Mouse (Mus musculus) thymus, adult 2 months (tissue): ENCODE data around the gene Elof1.

ENCODE experiments used
- CTCF ChIP-seq: fragments of 200-500 bp; IDR thresholded peaks from 2 replicates; pipeline ENCODE4 v1.5.1; 2012; ENCODE audit warnings: mild to moderate bottlenecking, control low read depth, low read length, moderate library complexity, borderline replicate concordance; ENCODE audit not compliant: control insufficient read depth, poor library complexity, insufficient read depth; ENCODE audit errors: extremely low read depth
- POLR2A ChIP-seq: fragments of 200-500 bp; IDR thresholded peaks from 2 replicates; pipeline ENCODE4 v1.6.1; 2012; ENCODE audit warnings: mild to moderate bottlenecking, low read length, control low read depth, moderate library complexity; ENCODE audit not compliant: control insufficient read depth, poor library complexity, insufficient read depth; ENCODE audit errors: extremely low read depth

DNA sequence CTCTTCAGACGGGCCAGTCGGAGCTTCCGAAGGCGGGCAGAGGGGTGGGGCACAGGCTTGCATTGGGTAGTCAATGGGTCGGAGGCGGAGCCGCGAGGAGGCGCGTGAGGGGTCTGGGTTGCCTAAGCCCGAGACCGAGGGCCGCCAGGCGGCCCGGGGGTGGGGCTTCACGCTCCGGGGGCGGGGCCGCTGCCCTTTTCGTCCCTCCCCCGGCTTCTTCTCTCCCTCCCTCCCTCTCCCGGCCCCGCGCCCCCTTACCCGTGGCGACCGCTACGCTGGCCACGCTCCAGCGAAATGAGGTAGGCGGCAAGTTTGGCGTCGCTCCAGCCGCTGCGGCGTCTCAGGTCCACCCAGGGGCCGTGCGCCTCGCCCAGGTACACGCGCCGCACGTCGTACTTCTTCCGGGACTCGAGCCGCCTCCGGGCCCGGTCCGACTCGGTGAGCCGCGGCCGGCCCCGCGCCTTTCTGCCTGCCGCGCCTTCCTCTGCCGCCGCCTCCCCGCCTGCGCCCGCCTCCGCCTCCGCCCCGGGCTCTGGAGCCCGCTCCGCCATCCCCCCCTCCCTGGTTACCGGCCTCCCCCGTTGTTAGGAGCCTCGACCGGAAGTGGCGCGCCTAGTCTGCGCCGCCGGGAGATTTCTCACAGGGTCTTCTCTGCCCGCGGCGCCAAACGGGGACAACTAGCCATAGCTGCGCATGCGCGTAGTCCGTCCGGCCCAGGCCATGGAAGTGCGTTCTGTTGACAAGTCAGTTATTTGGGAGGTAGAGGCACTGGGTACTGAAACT is 46.0 kb downstream of the Elof1 start, which contains the start of the genes Gm49318 and Zfp653:
- TF ChIP-seq CTCF (peak; percentile 47), POLR2A (peak; percentile 31; the same call in 1 of the 2 replicates)
